Comparison of ENCODE assay signal across 13 mouse cellular contexts in genomic region chr8:122905346-122905745, GRCm38 (mm10). TPM values are rescaled to one million over a fixed set of nuclear protein-coding genes. Genes with fewer than 3 reads are reported as not detected.
DNase-seq lines count a peak whose midpoint lies in the region; ATAC-seq and TF ChIP-seq lines count a peak whose summit lies in the region.
"Had no signal": no experiment of that assay in that cellular context is flagged by ENCODE, and none has a peak within 500 bp of the region (broad histone marks: within the 10 kb centered on the region; RNA-seq: fewer than 3 reads in every experiment).

No protein-coding gene starts in this region.

- peak; percentile 5; the same call in 1 of the 2 replicates for TF ChIP-seq CTCF in bone marrow, adult 2 months (IDR thresholded peaks at IDR 0.05; ENCODE audit: control insufficient read depth, insufficient read depth, low read length)

- 67% methylated on average over 4 of the region's 4 CpGs for WGBS in bone marrow, adult 2 months
- 34% methylated on average over 4 of the region's 4 CpGs for WGBS in large intestine, adult 2 months

- H3K27ac ChIP-seq in bone marrow, adult 2 months (ENCODE audit: control insufficient read depth, insufficient read depth, low read depth, low read length, poor library complexity), result no peak overlapping the region; the same call in 1 of the 2 replicates
- H3K27ac ChIP-seq: heart, embryonic 15.5 days; limb, embryonic 12.5 days; midbrain, embryonic 12.5 days; stomach, embryonic 15.5 days had no signal

- peak; percentile 65 for DNase-seq in cerebellum, adult 9-10 months
- no peak for DNase-seq in cerebellum, postnatal 4 days (ENCODE audit: low spot score in 2 of 2)
- peak; percentile 58 to 60 for DNase-seq in lung, adult 18-20 months
- DNase-seq in lung, postnatal 10 days, result no peak
- peak; percentile 70 for DNase-seq in large intestine, adult 2 months (ENCODE audit: low read depth, low spot score)
- DNase-seq in right cerebral cortex, postnatal 25 days, result no peak
- DNase-seq: kidney, postnatal 10 days had no signal

- ATAC-seq in megakaryocyte, adult 5-6 weeks (ENCODE audit: poor library complexity, severe bottlenecking), result no peak

- H3K4me1 ChIP-seq in bone marrow, adult 2 months (ENCODE audit: control insufficient read depth, insufficient read depth, low read length), result peaks cover 5% of the 10 kb centered on the region

- no peak for TF ChIP-seq POLR2A in bone marrow, adult 2 months (IDR thresholded peaks at IDR 0.05; ENCODE audit: borderline replicate concordance, control insufficient read depth, low read depth, low read length)

- H3K4me3 ChIP-seq in bone marrow, adult 2 months (replicated peaks; ENCODE audit: control insufficient read depth, low read depth, low read length), result no peak overlapping the region
- H3K4me3 ChIP-seq: heart, embryonic 15.5 days; limb, embryonic 12.5 days; midbrain, embryonic 12.5 days; stomach, embryonic 15.5 days had no signal

RNA-seq across cellular contexts. Expression of gene Cdh15, which starts 57.6 kb away (rescaled TPM):
- polyA plus RNA-seq in bone marrow, adult 2 months (2011; ENCODE audit: insufficient read depth, insufficient read length, low replicate concordance, missing spikeins), result 0.31 TPM in 1 of 2 replicates, not detected in the other
- polyA plus RNA-seq in large intestine, adult 2 months (2012; rRNA removed), result 0.05 TPM in 1 of 2 replicates, not detected in the other
- not detected in 2 replicates for total RNA-seq in megakaryocyte, adult 5-6 weeks (2015)
- total RNA-seq in megakaryocyte, adult 5-6 weeks (2017), result not detected in 2 replicates

Comparison
In these comparisons a context has a peak if more than half of its experiments do, and no peak if none do; other contexts are left out.
1. DNase-seq: peak in cerebellum, adult 9-10 months (single experiment), lung, adult 18-20 months (2 of 2) and large intestine, adult 2 months (single experiment); none in cerebellum, postnatal 4 days (0 of 2), lung, postnatal 10 days (single experiment) and right cerebral cortex, postnatal 25 days (single experiment).